Mouse (Mus musculus) E14TG2a.4 (cell line): ENCODE data around the gene Usp16.
"Not testable (repeated sequence)": the region's sequence is repeated elsewhere in the genome, so short reads cannot be mapped to it uniquely, and the experiment has no call there.

Source experiments
- H3K27me3 ChIP-seq: 2 replicates; pipeline ENCODE4 v1.6.1; 2014; ENCODE audit warnings: low read length, control low read depth; ENCODE audit not compliant: insufficient read depth
- H3K36me3 ChIP-seq: 2 replicates; pipeline ENCODE4 v1.6.1; 2014; ENCODE audit warnings: low read length, control low read depth; ENCODE audit not compliant: insufficient read depth
- H3K4me1 ChIP-seq: replicated peaks from 2 replicates; pipeline ENCODE4 v1.6.1; 2014; ENCODE audit warnings: low read depth, low read length, control low read depth
- H3K4me3 ChIP-seq: replicated peaks from 2 replicates; pipeline ENCODE4 v1.5.1; 2014; ENCODE audit warnings: mild to moderate bottlenecking, low read length
- H3K9me3 ChIP-seq: 2 replicates; pipeline ENCODE4 v1.6.1; 2014; ENCODE audit warnings: low read length, control low read depth
- CTCF ChIP-seq: conservative IDR thresholded peaks from 2 replicates; pipeline ENCODE4 v1.5.1; 2014; ENCODE audit warnings: low read length
- NANOG ChIP-seq: IDR thresholded peaks from 2 replicates; pipeline ENCODE4 v1.6.1; 2014; ENCODE audit warnings: borderline replicate concordance, low read length, mixed read lengths
- POU5F1 ChIP-seq: IDR thresholded peaks from 2 replicates; pipeline ENCODE4 v1.6.1; 2014; ENCODE audit warnings: low read length, borderline replicate concordance

Usp16 gene

DNA sequence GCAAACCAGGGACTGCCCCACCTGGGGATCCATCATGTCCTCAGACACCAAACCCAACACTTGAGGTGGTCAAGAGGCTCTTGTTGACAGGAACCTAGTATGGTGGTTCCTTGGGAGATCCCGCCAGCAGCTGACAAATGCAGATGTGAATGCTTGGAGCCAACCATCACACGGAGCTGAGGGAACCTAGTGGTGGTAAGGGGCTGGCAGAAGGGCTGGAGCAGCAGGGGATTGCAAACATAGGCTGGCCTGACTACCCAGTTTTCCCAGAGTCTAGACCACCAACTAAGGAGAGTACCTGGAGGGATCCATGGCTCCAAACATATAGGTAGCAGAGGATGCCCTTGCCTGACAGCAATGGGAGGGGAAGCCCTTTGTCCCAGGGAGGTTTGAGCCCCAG lies 1.3 kb upstream of the Usp16 start:
- H3K4me1 ChIP-seq, result peaks cover 32% of the 10 kb centered on the region
- H3K9me3 ChIP-seq, result no peaks in the 10 kb centered on the region
- no peaks in the 10 kb centered on the region for H3K36me3 ChIP-seq
- H3K4me3 ChIP-seq, result no peak overlapping the region
- H3K27me3 ChIP-seq, result peaks cover 11% of the 10 kb centered on the region
- no peak for TF ChIP-seq NANOG
- TF ChIP-seq POU5F1, result no peak
- TF ChIP-seq CTCF, result no peak

DNA sequence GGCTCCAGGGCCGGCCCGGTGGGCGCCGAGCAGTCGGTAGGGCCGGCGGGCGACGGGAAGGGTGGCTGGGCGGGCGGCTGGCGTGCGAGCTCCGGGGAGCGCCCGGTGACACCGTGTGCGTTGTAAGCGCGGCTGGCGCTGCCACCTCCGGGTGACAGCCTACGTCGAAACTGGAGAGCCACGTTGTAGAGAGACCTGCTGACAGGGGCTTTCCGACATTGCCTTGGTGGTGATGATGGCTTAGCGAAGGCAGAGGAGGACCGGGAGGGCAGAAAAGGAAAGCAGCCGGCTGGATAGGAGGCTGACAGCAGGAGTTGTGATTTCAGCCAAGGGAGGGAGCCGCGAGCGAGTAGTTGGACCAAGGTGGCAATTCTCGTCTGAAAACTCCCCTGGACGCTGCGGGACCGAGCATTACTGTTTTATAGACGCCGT lies 693 bp downstream of the Usp16 start:
- peaks cover 11% of the 10 kb centered on the region for H3K27me3 ChIP-seq
- peaks cover 12% of the 10 kb centered on the region for H3K36me3 ChIP-seq
- H3K9me3 ChIP-seq, result no peaks in the 10 kb centered on the region
- peaks cover 32% of the 10 kb centered on the region for H3K4me1 ChIP-seq
- no peak for TF ChIP-seq NANOG
- TF ChIP-seq CTCF, result no peak
- TF ChIP-seq POU5F1, result no peak
- H3K4me3 ChIP-seq, result peak overlapping the region; percentile 95

DNA sequence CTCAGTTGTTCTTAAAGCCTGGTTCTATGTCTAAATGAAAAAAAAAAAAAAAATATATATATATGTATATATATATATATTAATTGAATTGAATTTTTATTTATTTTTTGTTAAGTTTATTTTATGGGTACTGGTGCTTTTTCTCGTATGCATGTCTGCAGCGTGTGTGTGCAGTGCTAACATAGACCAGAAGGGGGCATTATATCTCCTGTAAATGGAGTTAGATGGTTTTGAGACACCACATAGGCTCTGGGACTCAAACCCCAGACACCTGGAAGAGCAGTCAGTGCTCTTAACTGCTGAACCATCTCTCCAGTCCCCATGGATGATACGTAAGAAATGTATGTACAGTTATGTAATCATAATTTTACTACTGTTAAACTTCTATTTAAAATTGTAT lies 4.2 kb downstream of the Usp16 start:
- no peak for TF ChIP-seq NANOG
- TF ChIP-seq POU5F1, result no peak
- TF ChIP-seq CTCF, result peak; percentile 53
- Histone ChIP-seq H3K4me1 (peaks cover 27% of the 10 kb centered on the region), H3K27me3 (peaks cover 4% of the 10 kb centered on the region; the same call in 1 of the 2 replicates), H3K36me3 (peaks cover 44% of the 10 kb centered on the region), H3K4me3 (no peak overlapping the region), H3K9me3 (no peaks in the 10 kb centered on the region)

DNA sequence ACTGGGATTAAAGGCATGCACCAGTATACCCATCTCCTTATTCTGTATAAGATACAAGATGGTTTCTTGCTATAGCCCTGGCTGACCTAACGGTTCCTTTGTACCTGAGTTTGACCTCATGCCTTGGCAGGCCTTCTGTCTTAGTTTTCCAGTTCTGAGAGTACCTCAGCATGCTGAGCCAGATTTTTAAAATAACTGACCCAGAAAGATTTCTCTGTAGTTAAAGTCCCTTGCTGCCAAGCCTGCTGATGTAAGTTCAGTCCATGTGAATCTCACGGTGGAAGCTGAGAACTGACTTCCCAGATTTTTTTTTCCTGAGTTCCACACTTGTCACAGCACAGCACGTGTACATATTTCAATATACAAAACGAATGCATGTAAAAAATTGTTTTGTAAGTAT lies 16.1 kb downstream of the Usp16 start:
- Histone ChIP-seq H3K36me3 (peaks cover 89% of the 10 kb centered on the region), H3K4me1 (no peaks in the 10 kb centered on the region), H3K27me3 (no peaks in the 10 kb centered on the region), H3K4me3 (no peak overlapping the region), H3K9me3 (no peaks in the 10 kb centered on the region)
- TF ChIP-seq POU5F1 (no peak), NANOG (no peak), CTCF (no peak)

DNA sequence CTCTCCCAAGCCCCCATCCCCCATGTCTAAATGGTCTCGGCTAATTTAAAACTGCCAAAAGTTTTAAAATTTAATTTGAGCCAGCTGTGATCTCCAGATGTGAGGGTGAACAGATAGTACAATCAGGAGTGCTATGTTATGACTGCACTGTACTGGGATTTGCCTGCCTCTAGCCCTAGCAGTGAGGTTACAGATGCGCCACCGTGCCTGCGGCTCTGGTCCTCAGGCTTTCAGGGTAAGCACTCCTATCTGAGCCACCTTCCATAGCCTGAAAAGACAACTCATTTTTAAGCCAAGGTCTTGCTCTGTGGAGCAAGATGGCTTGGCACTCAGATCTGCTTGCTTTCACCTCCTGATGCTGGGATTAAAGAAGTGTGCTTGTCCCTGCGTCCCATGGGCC lies 29.9 kb downstream of the Usp16 start:
- TF ChIP-seq CTCF (no peak), NANOG (no peak), POU5F1 (no peak)
- Histone ChIP-seq H3K4me1 (0 out of 2 replicates have a peak, but pooled peaks cover 3% of the 10 kb centered on the region), H3K4me3 (no peak overlapping the region), H3K27me3 (no peaks in the 10 kb centered on the region), H3K36me3 (peaks cover 97% of the 10 kb centered on the region), H3K9me3 (no peaks in the 10 kb centered on the region)

DNA sequence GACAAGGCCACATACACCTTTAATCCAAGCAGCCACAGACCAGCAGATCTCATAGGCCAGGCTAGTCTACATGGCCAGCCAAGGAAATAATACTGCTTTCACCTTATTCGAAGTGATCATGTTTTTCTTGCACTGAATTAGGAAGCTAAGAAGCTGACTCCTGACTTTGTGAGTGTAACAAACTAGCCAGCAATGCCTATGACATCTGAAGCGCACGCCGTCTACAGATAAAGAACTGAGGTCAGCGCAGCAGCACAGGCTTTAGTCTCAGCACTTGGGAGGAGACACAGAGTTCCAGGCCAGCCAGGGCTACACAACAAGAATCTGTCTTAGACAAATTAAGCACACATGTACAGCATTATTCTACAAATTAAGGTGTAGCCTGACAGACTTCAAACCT lies 32.2 kb downstream of the Usp16 start:
- no peaks in the 10 kb centered on the region for H3K27me3 ChIP-seq
- H3K9me3 ChIP-seq, result no peaks in the 10 kb centered on the region
- peaks cover 99% of the 10 kb centered on the region for H3K36me3 ChIP-seq
- no peak overlapping the region for H3K4me3 ChIP-seq
- TF ChIP-seq NANOG, result no peak
- TF ChIP-seq POU5F1, result no peak
- TF ChIP-seq CTCF, result no peak
- H3K4me1 ChIP-seq, result 0 out of 2 replicates have a peak, but pooled peaks cover 3% of the 10 kb centered on the region

DNA sequence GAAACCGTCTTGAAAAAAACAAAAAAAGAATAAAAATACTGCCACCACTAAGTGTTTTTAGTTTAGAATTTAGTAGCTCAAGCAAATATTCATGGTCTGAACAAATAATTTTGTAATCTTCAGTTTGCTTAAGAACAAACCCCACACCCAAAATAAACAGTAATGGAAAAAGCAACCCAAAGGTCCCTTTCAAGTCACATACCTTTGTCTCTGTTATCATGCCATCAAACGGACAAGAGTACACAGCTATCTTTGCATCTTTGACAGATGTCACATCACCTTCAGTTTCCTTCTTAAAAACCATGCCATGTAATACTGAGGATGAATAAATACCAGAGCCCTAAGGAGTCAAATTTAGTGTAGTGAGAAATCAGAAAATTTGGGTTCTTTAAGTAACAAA lies 34.1 kb downstream of the Usp16 start:
- H3K4me1 ChIP-seq, result peaks cover 11% of the 10 kb centered on the region

DNA sequence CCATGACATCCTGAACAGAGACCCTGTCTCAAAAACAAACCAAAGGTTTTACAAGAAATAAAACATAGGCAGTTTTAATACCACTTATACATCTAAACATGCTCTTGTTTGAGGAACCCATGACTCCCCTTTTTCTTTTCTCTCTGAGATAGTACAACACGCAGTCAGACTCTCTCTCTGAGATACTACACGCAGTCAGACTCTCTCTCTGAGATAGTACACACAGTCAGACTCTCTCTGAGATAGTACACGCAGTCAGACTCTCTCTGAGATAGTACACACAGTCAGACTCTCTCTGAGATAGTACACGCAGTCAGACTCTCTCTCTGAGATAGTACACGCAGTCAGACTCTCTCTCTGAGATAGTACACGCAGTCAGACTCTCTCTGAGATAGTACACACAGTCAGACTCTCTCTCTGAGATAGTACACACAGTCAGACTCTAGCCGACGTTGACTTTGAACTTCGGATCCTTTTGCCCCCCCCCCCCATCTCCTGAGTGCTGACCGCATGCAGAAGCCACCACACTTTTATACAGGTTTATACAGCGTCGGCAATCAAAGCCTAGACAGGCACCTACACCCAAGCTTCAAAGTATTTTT lies 37.8 kb downstream of the Usp16 start:
- peaks cover 33% of the 10 kb centered on the region for H3K4me1 ChIP-seq
- H3K9me3 ChIP-seq, result not testable (repeated sequence)
- H3K36me3 ChIP-seq, result peaks cover 72% of the 10 kb centered on the region

More for the DNA sequence above, 34.1 kb downstream of the Usp16 start:
- Histone ChIP-seq H3K36me3 (peaks cover 99% of the 10 kb centered on the region), H3K9me3 (no peaks in the 10 kb centered on the region), H3K27me3 (no peaks in the 10 kb centered on the region), H3K4me3 (no peak overlapping the region)
- TF ChIP-seq CTCF (no peak), POU5F1 (no peak), NANOG (no peak)

DNA sequence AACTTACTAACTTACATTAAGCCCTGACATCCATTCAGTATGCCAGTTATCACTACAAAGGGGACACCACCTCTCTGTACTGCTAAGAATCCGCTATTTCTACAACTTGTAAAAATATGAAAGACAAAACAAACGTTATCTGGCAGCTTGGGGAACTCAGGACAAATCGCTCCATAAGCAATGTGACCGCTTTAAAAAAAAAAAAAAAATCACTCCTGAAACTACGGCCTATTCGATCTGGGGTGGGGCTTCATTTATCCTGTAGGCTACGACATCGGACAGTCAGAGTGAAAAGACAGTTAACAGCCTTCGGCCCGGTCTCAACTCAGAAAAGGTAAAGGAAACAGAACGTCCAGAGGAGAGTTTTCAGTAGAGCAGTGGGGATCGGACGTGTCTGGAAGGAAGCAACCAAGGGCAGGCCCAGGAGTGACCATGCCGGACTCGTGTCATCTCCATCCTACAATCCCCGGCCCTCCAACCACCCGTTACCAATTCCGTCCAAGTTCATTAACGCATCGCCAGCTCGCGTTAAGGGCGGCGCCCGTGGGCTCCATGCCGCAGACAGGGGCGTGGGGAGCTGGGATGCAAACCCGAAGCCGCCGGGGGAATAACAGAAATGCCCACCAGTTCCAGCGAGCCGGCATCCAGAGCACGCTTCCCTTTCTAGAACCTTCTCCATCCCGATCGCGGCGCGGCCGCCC lies 40.6 kb downstream of the Usp16 start:
- TF ChIP-seq NANOG (no peak), CTCF (no peak), POU5F1 (no peak)
- peak overlapping the region; percentile 99 for H3K4me3 ChIP-seq

More for the DNA sequence above, 37.8 kb downstream of the Usp16 start:
- not testable (repeated sequence) for H3K27me3 ChIP-seq, H3K4me3 ChIP-seq

More for the DNA sequence above, 40.6 kb downstream of the Usp16 start:
- H3K36me3 ChIP-seq, result peaks cover 44% of the 10 kb centered on the region
- H3K9me3 ChIP-seq, result no peaks in the 10 kb centered on the region
- peaks cover 35% of the 10 kb centered on the region for H3K4me1 ChIP-seq
- no peaks in the 10 kb centered on the region for H3K27me3 ChIP-seq
